Mouse (Mus musculus) hematopoietic stem cell, adult 5-6 weeks (primary cell): ENCODE measurements around the gene Arhgap45. TPM values are rescaled to one million over a fixed set of nuclear protein-coding genes. Genes with fewer than 3 reads are reported as not detected.
"Not testable (repeated sequence)": the region's sequence is repeated elsewhere in the genome, so short reads cannot be mapped to it uniquely, and the experiment has no call there.

ENCODE experiments used
- ATAC-seq, 2 experiments: fragments of 125-278 bp in 1 of 2; replicated peaks in 1 of 2; 2 replicates each; pipeline ENCODE4 v1.8.0; 2016 to 2017; ENCODE audit warnings: inconsistent platforms in 2 of 2, mild to moderate bottlenecking in 2 of 2, moderate number of reproducible peaks in 2 of 2, low read depth in 1 of 2, moderate TSS enrichment in 1 of 2; ENCODE audit not compliant: low FRiP score in 2 of 2, poor library complexity in 2 of 2, severe bottlenecking in 2 of 2, insufficient read depth in 1 of 2, low TSS enrichment in 1 of 2
- total RNA-seq: library from RNA; stranded (forward); fragments of 172-1452, 232-1000 nt; gene quantifications from 2 replicates; pipeline ENCODE4 v1.2.3, GENCODE M21; 2017

Gene Arhgap45
- total RNA-seq, 1 experiment from 2014 or later = 80.9 TPM

DNA sequence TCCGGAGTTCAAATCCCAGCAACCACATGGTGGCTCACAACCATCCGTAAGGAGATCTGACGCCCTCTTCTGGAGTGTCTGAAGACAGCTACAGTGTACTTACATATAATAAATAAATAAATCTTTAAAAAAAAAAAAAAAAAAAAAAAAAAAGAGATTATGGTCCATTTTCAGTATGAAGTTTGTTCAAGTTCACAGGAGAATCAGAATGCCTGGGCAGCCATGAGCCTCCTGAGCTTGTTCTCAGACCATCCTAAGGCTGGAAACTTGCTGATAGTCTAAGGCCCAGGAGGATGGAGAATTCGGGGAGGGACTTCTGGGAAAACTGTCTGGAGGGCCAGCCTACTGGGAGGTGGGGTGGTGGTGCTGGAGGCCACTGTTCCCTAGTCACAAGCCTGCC is 28.9 kb downstream of the Arhgap45 start:
- ATAC-seq = not testable (repeated sequence)

DNA sequence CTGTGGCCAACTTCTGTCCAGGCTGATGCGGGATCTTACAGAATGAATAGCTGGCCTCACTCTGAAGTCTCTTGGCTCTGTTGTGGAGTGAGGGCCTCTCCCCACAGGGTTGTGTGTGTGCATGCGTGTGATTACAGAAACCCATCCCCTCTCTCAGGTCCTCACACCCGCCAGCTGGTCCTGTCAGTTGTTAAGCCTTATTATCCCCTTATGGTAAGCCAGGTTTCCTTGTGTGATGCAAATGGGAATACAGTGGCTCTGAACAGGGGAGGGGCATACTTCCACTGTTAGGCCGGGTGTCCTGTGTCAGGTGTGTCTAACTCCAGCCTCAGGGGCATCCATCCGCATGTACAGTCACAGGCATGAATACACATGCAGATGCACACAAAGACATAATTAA is 29.3 kb downstream of the Arhgap45 start:
- ATAC-seq = no peak

DNA sequence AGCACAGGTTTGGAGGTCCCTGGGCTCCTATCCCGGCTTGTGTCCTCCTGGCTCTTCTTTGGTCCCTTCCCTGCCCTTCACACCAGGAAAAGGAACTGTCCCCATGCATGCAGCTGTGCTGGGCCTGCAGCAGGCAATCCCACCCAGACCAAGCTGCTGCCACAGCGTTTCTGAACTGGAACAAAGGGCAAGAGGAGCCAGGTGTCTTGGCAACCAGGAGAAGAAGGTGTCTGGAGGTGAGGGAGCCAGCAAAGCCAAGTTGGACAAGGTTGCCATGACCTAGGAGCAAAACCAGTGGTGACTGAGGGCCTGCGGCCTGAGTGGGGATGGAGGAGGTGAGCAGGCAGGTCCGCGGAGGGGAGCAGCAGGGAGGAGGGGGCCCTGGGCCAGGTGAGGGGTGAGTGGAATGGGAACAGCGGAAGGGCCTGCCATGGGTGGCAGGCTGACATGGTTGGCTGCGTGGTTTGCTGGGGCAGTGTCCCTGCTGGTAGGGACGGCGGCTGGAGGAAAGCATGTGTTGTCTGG is 30.6 kb downstream of the Arhgap45 start, which contains the start of gene Gpx4:
TSS of gene Gpx4 (plus strand) at position 126 of the 525 bp plus-strand sequence.
- ATAC-seq = no peak

DNA sequence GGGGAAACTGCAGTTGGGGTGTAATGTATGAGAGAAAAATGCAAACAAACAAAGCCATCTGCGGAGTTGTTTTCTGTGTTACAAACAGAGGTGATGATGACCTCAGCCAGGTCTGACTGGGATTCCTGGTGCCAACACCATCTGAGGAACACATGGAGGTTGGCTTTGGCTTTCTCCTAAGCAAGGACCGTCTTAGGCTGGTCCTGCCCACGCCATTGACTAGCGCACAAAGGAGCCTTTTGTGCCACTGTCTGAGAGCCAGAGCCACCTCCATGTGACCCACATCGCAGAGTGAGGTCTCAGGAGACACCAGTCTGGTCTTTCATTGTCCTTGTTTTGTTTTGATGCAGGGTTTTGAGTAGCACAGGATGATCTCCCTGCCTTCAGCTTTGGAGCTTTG is 31.9 kb downstream of the Arhgap45 start:
- ATAC-seq = no peak

DNA sequence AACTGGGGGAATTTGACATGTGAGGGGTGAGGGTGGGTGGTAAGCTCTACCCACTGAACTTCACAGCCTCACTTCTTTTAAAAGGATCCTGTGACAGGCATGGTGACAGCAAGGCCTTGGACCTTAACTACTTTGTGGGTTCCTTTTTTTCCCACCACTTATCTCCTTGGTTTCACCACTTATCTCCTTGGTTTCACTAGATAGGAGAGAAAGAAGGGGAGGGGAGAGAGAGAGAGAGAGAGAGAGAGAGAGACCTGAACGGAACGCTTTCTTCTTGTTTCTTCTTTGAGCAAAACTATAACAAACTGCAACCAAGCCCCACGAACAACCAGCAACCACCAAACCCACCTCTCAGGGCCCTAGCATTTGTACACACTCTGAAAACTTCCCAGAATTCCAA is 32.4 kb downstream of the Arhgap45 start:
- no peak for ATAC-seq

DNA sequence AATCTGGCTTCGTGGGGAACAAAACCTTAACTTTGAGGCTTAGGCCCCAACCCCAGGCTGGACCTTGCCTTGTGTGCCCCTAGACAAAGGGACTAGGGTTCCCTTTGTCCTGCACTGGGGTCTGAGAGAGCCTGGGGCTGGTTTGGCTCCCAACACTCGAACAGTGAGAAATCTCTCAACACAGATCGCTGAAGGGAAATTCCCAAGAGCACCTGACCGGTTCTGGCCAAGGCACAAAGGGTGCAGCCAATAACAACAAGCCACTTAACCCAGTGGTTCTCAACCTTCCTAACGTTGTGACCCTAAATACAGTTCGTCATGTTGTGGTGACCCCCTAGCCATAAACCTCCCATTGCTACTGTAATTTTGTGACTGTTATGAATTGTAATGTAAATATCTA is 33.8 kb downstream of the Arhgap45 start:
- ATAC-seq = no peak

DNA sequence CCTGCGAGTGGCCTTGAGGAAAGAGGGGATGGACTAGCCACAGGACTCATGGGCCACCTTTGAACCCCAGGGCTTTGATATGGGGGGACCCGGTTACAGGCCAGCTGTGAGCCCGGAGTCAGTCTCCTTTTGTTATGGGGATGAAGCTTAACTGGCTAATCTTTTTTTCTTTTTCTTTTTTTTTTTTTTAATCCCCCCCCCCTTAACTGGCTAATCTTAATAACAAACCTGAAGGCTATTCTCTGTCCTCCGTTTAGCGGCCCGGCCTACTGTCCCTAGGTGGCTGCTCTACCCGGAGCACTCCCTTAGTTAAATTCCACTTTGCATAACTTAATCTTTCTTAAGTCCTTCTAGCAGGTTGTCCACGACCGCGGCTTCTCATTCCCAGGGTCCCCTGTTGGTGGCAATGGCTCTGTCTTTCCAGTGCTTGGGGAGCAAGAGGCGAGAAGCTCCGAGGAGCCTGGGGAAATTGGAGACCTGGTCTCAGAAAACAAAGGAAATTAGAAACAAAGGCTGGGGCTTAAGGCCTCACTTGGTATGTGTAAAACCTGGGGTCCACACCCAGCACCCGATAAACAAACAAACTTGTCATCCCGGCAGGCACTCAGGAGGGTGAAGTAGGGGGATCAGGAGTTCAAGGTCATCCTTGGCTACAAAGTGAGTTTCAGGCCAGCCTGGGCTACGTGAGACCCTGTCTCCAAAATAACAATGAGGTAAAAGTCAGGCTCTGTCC is 34.6 kb downstream of the Arhgap45 start:
- ATAC-seq = no peak

DNA sequence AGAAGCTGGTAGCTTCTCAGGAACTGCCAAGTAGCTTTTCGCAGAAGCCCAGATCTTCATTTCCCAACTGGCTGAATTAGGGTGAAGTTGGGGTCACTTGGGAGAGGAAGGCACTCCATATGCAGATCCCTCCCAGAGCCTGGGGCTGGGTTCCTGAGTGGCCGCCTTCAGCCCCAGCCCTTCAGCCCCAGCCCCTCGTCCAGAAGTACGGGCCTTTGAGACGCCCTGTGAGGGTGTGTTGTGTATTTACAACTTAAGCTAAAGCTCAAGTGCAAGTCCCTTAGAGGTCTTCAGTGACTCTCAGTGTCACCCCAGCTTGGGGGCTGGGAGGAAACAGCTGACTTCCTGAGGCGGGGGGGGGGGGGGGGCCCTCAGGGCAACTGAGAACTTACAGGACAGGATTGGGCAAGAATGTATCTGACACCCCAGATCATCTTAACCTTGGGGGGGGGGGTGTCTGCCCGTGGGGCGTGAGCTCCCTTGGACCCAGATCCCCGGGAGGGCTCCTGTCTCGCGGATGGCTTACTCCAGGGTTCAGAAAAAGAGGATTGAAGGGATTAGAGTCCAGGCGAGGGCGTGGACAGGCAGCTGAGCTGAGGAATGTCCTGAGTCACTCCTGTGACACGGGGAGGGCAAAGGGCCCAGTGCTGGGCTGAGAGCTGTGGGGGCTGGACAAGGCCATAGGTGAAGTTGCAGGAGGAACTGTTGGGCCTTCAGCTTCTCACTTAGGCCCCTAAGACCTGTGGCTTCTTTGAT is 35.3 kb downstream of the Arhgap45 start:
- ATAC-seq = peak in 1 of 2 experiments; percentile 12; a peak in 1 of 4 replicates

DNA sequence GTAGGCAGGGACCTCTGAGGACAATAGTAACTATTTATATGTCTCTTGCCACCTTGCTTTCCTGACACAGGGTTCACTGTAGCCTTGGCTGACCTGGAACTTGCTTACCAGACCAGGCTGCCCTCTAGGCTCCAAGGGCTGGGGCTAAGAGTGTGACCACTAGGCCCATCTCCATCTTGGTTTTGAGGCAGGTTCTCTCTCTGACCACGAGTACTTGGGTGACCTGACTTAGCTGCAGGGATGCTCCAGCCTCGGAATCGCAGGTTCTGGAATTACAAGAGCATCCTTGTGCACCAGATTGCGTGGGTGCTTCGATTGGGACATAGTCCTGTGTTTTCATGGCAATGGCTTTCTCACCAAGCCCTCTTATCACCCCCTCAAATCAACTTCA is 35.9 kb downstream of the Arhgap45 start:
- ATAC-seq = no peak

DNA sequence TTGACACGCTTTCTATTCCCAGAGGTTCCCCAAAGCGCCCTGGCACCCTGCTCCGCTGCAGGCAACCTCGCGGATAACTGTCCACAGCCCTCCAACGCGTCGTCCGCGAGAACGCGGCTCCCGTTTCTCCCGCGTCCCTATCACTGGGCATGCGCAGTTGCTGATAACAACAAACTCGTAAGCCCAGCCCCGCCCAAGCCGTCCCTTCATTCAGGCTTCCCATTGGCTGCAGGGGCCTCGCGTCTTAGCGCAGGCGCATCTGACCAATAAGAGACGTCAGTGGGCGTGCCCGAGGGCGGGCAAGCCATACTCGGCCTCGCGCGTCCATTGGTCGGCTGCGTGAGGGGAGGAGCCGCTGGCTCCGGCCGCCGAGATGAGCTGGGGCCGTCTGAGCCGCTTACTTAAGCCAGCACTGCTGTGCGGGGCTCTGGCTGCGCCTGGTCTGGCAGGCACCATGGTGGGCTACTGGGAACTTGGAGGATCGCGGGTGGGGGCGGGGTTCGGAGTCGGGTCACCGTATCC is 36.9 kb downstream of the Arhgap45 start:
- peak; percentile 90 to 91 for ATAC-seq

DNA sequence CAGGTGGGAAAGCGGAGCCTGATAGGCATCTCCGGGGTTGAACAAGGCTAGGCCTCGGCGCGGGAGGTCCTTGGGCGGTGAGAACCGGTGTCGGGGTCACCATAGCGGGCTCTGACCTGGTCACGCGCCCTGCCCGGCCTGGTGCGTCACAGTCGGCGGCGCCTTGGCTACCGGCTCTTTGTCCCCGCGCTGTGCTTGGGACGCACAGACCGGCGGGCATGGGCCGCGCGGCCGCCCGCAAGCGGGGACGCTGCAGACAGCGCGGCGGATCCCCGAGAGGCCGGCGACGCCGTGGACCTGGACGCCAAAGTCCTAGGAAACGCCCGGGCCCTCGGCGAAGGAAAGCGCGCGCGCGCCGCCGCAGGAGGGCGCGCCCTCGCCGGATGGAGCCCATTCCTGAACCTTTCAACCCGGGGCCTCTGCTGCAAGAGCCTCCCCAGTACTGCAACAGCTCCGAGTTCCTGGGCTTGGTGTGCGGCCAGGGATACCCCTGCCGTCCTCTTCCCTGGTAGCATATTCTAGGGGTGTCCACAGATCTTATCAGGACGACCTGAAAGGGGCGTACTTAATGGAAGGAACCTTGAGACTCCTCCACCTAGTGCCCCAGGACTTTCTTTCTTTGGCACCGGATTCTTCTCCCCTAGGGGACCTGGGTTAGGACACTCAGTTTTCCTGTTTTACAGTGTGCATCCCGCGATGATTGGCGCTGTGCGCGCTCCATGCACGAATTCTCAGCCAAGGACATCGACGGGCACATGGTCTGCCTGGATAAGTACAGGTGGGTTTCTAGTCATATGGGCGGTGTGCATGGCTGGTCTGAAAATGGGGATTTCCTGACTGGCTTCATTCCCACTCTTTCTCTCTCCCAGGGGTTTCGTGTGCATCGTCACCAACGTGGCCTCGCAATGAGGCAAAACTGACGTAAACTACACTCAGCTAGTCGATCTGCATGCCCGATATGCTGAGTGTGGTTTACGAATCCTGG is 37.7 kb downstream of the Arhgap45 start:
- peak in 1 of 2 experiments; percentile 1; a peak in 1 of 4 replicates for ATAC-seq

DNA sequence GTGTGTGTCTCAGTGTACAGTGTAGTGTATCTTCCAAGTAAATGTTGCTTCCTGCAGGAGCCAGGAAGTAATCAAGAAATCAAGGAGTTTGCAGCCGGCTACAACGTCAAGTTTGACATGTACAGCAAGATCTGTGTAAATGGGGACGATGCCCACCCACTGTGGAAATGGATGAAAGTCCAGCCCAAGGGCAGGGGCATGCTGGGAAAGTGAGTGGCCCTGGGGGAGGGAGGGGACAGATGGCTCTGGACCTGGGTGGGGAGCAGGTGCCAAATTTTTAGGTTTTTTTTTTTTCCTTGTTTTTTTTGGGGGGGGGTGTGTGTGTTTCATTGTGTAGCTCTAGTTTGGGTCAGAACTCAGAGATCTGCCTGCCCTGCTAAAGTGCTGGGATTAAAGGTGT is 38.5 kb downstream of the Arhgap45 start:
- not testable (repeated sequence) for ATAC-seq

DNA sequence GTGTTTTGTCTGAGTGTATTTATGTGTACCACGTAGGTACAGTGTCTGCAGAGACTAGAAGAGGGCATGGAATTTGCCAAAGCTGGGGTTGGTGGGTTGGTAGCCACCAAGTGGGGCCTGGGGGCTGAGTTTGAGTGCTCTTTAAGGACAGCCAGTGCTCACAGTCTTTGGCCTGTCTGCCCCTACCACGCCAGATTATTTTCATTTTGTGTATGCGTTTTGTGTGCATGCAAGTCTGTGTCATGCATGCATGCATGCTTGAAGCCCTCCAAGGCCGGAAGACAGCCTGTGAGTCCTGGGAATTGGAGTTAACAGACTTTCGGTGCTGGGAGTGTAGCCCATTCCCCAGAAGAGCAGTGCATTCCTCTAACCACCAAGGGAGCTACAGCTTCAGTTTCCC is 38.9 kb downstream of the Arhgap45 start:
- ATAC-seq = no peak

DNA sequence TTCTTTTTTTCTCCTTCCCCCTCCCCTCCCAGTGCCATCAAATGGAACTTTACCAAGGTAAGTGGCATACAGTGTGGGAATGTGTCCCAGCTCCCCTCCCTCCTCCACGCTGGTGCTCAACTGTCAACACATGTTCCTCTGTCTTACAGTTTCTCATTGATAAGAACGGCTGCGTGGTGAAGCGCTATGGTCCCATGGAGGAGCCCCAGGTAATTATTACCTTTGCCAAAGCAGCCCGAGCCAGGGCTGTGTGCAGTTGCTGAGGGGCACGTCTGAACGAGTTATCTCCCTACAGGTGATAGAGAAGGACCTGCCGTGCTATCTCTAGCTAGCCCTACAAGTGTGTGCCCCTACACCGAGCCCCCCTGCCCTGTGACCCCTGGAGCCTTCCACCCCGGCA is 39.4 kb downstream of the Arhgap45 start:
- ATAC-seq = no peak

DNA sequence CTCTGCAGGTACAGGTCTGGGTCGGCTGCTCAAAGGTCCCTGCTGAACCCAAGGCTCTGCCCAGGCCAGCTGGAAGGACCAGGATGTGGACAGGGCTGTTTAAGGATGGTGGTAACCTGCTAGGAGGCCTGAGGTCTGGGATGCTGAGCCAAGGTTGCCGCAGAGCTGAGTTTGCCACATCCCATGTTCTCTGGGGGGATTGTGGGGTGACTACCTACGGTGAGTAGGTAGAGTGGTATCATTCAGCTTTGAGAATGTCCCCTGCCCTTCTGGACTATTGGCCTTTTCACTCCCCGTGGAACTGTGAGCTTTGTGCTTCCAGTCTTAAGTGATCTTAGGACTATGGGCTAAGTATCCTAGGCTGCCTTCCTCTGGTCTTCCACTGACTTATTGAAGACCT is 40.1 kb downstream of the Arhgap45 start:
- ATAC-seq = no peak

DNA sequence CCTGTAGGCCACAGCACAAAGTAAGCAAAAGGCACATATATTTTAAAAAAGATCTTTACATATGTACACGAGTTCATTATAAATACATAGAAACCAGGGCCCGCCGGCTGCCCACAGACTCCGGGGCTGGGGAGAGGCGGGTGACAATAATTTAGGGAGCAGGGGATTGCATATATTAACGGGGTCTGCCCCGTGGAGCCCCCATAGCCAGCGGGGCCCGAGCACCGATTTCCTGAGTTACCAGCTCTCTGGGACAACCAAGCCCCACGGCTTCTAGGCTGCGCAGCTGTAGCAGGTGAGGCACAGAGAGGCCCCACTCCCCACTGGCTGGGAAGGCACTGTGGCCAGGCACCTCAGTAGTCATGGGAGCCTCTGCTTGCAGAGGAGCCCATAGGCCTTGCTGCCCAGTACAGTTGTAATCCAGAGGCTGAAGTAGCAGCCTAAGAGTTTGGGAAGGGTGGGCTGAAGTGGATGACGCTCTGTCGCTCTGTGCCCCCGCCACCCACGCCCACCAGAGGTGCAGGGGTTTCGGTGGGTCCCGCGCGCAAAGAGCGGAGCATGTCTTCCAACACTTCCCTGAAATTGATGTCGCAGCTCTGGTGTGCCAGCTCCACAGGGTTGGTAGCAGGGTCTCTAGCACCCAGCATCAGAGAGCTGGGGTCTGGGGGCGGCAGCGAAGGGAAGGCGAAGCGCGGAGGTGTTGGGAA is 40.7 kb downstream of the Arhgap45 start:
- no peak for ATAC-seq
